Mouse (Mus musculus): ENCODE measurements around the gene Tcf7.

The Tcf7 gene

DNA sequence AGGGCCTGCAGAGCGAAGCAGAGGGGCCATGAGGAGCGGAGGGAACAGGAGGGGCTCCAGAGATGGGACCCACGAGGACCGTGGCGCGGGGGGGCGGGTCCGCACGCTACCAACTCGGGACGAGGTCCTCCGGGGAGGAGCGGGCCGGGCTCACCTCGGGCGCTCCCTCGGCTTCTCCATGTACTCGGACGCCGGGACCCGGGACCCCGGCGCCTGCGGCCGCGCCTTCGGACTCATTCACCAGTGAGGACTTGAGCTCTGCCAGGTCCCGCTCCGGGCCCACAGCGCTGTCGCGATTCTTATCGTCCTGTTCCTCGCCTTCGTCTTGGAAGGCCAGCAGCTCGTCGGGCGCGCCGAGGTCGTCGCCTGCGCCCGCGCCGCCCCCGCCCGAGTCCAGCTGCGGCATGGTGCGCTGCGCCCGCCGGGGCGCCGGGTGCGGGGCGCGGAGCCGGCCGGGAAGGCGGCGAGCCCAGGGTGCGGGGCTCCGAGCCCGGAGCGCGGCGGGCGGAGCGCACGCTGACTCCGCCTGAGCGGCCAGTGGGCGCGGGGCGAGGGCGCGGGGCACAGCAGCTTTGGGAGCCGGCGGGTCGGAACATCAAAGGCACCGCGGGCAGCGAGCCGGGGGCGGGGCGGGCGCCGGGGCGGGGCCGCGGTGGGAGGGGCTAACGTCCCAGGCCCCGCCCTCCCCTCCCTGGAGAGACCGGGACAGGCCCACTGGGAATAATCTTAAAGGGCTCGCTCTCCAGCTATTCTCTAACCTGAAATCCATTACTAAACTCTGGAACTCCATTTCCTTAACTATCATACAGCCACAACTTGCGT, at the start of gene Tcf7:
Gene Tcf7 (minus strand): TSS at position 241 of the 822 bp plus-strand sequence.
- peak; percentile 67 for DNase-seq (ENCODE audit: low read depth)

DNA sequence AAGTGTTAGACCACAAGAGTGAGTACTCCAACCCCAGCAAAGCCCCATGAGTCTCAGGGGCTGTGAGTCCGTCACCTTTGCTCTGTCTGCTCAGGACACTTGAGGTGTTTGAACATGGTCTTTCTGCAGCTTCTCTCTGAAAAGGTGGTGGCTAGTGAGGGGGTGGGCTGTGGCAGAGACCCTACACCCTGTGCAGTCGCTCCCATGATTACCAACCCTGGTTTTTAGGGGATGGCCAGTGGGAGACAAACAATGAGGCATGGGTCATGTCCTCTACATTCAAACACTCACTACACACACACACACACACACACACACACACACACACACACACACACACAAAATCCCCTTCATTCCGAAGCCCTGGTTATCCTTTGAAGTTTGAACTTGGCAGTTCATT, 44.5 kb upstream of the Tcf7 start:
- no peak for DNase-seq (ENCODE audit: low read depth)

DNA sequence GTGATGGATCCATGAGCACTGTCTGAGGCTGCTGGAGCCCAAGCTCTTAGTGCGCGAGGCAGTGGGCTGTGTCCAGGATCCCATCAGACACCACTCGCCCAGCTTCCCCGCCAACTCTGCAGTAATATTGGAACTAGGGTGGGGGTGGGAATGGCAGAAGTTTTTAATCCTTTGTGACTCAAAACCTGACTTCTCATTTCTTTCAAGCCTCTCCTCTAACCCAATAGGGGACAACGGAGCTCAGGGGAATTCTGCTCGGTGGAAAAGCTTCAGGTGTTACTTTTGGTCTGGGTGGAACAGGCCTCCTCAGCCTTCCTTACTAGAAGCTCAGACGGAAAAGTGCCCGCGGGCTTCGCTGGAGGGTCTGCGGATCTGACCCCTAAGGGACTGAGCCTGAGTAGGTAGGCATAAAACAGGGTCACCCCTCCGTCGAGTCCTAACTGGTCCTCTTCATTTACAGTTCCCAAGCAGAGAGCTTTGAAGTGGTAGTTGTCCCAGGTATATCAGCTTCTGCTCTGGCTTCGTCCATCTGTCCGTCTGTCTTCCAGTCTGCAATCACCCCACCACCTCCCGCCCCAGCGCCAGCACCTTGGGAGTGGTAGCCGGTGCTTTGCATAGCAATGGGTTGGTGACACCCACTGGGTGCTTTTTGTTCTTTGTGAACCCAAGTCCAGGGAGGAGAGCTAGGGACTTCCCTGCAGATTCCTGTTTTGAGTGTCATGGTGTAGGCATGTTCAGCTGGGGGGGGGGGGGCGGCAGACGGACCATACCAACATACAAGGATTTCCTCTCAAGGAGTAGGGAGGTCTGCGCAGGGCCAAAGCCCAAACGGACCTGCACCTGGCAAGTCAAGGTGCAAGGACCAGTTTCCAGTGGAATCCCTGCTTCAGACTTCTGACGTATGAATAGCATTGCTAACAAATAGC, 41.9 kb upstream of the Tcf7 start:
- peak; percentile 56 for DNase-seq (ENCODE audit: low read depth)

DNA sequence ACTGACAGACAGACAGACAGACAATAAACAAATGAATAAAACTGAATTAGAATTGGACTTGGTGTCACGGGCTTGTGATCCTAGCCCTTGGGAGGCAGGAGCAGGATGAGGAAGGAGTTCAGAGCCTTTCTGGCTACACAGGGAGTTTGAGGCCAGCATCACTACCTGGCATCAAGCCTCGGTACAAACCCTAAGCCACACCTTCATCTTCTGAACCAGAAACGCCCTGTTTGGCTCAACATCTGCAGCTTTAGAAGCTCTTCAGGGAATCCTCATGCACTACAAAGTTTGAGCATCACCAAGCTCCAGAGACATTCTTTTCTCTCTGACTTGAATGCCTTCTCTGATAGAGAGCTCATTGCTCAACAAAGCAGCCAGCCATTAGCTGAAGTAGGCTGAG, 38.7 kb upstream of the Tcf7 start:
- DNase-seq (ENCODE audit: low read depth) = no peak

DNA sequence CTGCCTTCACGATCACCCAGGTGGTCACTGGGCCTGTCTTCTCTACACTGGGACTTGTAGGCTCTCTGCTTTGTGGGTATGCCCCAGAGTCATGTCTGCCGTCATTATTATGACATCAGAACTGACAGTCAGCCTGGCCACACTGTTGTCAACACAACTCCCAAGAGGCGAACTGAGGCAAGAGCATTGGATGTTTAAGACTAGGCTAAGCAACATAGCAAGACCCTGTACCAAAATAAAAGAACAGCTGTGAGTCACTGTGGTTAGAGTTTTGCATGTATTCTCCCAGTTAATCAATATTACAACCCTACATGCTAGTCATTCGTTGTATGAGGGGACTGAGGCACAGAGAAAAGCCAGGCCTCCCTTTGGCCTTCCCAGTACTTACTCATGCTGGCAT, 37.7 kb upstream of the Tcf7 start:
- no peak for DNase-seq (ENCODE audit: low read depth)

DNA sequence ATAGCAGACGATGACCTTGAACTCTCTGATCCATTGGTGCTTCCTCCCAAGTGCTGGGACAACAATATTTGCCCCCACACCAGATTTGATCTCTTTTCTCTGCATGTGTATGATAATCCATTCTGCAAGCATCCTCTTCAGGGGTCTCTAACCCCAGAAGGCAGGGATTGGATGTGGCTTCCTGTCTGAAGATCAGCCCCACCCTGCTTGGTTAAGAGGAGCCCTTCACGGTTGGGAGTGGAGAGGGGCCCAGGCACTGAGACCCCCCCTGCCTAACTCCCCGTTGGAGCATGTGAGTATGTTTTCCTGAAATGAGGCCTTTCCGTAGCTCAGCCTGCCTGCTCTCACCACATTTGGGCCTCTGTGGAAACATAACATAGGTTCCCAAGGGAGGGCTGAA, 36.9 kb upstream of the Tcf7 start:
- DNase-seq (ENCODE audit: low read depth) = no peak

DNA sequence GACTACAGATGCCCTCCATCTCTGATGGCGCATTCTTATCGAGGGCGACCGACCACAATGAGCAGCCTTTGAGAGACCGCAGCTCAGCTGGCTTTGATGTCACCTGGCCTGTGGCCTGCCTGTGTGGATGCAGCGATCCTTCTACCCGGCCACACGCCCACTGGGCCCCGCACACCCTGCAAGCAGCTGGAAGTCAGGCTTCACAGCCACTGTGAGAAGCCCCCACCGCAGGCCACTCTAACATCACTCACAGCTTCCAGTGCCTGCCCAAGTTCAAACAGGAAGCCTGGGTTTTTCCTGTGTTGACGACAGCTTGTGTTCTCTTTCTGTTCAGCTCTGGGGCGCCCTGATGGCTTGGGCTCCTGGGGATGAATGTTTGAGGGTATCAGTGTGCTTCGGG, 35.6 kb upstream of the Tcf7 start:
- peak; percentile 83 for DNase-seq (ENCODE audit: low read depth)

DNA sequence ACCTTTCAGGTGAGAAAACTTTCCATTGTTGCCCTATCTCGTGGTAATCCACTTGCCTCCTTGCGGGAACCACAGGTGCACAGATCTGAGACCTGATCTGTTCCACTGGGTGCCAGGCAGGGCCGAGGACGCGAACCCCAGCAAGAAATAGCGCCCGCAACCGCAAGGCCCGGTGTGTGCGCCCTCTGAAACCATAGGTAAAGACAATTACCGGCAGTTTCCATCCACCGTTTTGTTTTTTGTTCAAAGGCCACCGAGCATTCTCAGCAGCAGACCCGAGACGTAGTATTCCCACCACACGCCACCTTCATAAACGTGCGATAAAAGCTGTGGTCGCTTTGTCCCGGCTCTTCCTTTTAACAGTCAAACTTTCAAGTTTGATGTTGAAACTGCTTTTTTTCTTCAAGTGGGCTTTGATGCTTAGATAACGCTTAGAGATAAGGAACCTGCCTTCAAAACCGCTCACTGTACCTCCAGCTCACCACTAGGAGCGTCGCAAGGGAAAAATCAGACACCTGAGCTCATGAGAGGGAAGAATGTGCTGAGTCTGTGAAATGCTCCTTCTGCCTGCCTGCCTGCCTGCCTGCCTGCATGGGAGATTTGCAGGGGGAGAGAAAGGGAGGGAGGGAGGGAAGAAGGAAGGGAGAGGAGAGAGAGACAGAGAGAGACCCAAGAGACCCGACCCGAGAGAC, 31.4 kb upstream of the Tcf7 start:
- DNase-seq (ENCODE audit: low read depth) = peak; percentile 90

DNA sequence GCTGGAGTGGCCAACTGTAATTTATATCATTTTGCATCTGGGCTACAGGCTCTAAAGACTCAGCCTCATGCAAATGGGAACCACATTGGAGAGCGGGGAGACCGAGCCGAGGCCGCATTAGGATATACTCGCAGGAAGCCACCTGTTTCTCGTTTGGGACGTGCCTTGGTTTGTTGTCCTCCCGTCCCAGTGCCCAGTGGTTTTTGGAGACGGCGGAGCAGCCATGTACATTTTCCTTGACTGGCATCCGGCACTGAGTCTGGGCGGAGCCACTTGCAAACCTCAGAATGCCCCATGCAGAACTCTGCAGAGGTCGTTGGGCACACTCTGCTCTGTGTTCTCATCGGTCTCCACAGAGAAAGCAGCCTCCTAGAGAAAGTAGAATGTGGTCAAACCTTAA, 27.9 kb upstream of the Tcf7 start:
- DNase-seq (ENCODE audit: low read depth) = peak; percentile 69

DNA sequence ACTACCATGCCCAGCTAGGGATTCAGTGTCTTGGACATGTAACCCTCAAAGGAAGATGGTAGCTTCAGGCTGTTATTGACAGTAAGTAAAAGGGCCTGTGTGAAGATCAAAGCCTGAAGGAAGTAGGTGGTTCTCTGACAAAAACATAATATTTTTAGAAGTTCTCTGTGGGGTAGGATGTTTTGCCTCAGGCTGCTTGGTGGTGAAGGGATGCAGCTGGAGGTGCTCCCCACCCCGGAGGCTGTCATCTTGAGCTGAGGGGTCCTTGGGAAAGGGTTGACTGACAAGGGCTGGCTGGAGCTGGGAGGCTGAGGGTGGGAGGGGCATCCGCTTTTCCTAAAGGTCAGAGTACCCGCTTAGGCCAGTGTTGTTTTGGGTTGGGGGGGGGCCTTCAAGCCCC, 26.7 kb upstream of the Tcf7 start:
- peak; percentile 49 for DNase-seq (ENCODE audit: low read depth)

DNA sequence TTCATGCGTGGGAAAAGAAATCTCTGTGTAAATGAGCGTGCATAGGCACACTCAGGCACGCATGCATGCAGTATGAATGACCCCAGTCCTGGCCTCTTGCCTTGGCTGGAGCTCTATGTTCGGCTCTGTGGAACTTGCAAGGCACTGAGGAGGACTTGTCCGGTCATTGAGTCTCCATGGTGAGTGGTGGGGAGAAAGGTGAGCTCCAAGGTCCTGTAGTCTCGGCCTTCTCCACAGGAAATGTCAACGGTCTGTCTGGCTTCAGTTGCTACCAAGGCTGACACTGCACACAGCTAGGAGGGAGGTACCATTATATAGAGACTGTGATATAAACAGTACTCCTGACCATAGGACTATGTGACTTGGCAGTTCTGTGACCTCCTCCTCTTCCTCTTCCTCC, 23.6 kb upstream of the Tcf7 start:
- no peak for DNase-seq (ENCODE audit: low read depth)

DNA sequence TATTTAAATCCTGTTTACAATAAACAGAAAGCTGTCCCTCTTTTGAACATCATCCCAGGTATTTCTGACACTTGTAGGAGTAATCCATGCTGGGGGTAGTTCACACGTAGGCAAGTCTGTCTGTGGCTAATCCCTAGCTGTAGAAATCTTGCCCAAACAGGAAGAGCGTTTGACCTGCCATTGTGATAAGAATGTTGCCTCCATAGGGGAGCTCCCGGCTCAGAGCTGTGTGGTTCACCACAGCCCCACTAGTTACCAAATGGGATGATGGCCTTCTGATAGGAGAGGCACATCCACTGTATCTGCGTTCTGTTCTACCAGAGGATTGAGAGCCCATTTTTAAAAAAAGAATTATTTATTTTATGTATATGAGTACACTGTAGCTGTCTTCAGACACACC, 22.5 kb upstream of the Tcf7 start:
- DNase-seq (ENCODE audit: low read depth) = no peak

DNA sequence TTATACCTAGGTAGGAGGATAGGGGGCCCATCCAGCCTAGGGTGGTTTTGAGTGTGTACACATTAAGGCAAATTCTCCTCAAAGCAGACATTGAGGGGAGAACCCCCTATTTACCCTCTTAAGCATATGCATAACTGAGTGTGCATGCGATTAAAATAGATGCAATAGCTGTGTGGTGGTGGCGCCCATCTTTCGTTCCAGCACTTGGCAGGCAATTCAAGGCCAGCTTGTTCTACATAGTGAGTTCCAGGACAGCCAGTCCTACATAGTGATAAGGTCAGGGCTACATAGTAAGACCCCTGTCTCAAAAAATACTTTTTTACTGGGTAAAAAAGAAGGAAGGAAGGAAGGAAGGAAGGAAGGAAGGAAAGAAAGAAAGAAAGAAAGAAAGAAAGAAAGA, 19.9 kb upstream of the Tcf7 start:
- DNase-seq (ENCODE audit: low read depth) = no peak

DNA sequence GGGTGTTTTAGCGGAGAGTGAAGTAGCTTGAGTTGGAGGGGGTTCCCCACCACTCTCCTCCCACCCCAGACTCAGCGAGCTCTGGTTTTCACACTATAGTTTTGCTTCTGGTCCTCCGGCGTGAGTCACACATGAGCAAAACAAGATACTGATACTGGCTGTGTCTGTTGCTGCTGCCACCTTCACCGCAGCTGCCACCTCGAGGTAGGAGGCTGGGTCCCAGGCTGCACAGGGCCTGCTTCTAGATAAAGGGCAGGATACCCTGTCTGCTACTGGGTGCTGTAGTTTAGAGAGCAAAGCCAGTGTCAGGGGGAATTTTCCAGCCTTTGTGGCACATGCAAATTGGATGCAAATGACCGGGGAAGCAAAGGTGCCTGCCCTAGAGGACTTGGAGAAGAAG, 16.9 kb upstream of the Tcf7 start:
- peak; percentile 90 for DNase-seq (ENCODE audit: low read depth)

DNA sequence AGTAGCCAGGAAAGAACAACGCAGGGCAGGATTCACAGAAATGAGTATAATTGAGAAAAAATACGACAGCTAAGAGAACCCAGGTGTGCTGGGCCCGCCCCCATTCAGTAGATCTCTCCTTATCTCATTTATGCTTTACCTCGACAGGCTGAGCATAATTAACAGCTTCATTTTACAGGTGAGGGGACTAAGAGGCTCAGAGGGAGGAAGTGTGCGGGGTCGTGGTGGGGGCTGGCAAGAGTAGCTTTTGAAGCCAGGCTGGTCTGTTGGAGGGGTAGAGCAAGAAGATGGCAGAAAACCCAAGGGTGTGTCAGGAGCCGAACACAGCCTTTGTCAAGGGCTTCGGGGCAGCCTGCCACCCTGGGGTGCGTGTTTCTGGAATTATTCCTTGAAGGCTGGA, 16.1 kb upstream of the Tcf7 start:
- no peak for DNase-seq (ENCODE audit: low read depth)

DNA sequence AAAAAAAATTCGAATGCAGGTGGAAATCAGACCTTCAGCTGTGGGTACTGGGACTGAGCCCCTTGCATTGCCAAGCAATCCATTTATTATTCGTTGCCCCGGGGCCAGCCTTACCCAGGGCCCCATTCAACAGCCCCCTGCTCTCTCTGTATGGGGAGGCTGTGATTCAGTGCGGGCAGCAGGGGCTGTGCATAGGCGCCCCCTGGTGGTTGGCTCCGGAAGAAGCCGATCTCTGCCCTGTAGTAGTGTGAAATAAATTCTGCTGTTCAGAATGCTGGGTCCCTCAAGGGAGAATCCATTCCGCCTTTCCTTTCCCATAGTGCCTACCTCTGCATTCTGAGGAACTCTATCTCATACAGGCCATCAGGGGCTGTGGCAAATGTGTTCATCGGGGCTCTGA, 14.5 kb upstream of the Tcf7 start:
- peak; percentile 88 for DNase-seq (ENCODE audit: low read depth)

DNA sequence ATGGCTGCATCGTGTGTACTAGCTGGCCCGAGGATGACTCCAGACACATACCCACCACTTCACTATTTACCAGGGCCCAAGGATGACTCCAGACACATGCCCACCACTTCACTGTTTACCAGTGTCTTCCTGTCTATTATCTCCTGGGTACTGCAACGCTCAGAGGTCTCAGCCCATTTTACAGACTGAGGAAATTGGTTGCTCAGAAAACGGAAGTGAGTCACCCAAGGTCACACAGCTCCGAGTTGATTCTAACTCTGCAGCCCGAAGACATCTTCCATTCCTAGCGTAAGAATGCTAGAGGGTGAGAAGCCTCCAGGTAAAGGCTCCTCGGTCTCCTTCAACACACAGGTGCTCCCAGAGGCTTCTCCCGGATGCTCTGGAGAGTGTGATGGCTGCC, 11.3 kb upstream of the Tcf7 start:
- peak; percentile 74 for DNase-seq (ENCODE audit: low read depth)

DNA sequence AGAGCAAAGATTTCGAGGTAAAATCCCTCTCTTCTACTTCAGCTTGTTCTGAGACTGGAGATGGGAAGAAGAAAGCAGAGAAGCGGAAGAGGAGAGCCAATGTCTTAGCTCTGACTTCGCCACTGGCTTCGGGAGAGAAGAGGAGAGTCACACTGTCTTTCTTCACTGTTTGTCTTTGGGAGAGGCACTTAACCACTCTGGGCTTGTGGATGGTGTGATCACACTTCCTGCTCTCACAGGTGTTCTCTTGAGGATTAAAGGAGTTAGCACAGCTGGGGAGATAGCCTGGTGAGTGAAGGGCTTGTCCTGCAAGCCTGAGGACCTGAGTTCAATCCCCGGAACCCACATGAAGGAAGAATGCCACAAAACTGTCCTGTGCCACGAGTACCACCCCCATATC, 10.1 kb upstream of the Tcf7 start:
- DNase-seq (ENCODE audit: low read depth) = peak; percentile 15

DNA sequence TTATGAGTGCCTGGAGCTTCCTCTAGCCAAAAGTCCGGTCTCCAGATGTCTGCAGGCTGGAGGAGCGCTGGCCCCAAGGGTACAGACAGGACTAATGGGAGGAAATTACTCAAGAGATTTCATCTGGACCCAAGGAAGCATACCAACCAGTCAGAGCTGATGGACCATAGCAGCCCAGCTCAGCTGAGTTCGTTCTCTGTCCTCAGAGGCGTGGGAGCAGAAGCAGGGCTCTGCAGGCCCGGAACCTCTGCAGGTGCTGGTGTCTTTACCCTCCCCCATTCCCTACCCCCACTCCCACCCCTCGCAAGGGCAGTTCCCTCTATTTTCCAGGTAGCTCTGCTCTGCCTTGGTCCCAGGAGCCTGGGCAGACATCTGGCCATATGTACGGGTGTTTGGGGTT, 9.5 kb upstream of the Tcf7 start:
- no peak for DNase-seq (ENCODE audit: low read depth)

DNA sequence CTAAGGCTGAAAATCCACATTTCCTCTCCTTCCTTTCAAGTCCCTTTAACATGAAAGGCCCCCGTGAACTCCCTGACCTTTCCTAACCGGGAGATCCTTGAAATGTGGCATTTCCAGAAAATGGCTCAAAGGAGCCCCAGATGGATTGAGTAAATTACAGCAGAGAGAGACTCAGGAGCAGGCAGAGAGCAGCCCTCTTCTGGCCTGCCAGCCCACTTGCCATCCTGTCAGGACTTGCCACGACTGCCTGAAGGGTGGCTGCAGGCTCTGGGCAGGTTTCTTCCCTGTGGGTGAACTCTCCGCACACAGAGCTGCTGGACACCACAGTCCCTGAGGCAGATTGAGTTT, 4.1 kb upstream of the Tcf7 start:
- DNase-seq (ENCODE audit: low read depth) = no peak

DNA sequence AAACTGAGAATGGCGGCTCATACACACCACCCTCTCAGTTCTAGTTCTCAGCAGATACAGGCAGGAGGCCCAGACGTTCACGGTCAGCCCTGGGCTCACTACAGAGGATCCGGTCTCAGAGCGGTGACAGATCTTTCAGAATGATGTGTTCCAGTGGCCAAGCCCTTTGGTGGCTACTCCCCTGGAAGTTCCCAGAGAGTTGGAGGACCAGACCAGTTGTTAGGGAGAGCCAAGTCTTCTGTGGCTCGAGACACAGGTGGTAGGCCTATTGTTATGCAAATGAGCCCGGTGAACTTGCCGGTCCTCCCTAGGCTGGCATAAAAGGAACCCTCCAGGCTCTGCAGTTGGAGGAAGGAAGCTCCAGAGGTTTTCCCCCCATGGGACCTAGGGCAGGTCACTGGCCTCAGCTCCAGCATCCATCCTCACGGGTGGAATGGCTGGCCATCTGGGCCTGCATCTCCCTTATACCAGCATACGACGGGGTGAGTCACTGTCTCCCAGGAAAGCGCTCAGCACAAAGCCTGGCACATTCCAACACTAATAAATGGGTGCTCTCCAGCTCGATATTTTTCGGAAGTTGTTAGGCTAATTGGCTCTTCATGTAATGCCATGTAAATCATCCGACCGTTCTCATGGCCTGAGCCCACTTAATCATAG, 3.6 kb upstream of the Tcf7 start:
- DNase-seq (ENCODE audit: low read depth) = no peak

Data from induced T-regulatory cell, adult 2 months (primary cell).